Mouse (Mus musculus) Patski (cell line): ENCODE measurements around the gene Gm49355. TPM values are rescaled to one million over a fixed set of nuclear protein-coding genes. Genes with fewer than 3 reads are reported as not detected.

ENCODE experiments used
- ATAC-seq: fragments of 100-300 bp; one replicate; pipeline ENCODE4 v1.8.0; 2021
- CTCF ChIA-PET: fragments of 350-600 bp; sonication (Branson Sonifier 250); formaldehyde crosslinking; loops from one replicate; lab custom pipeline; 2022; ENCODE audit warnings: inconsistent platforms; lab: Charles Lee
- POLR2A ChIA-PET: fragments of 350-600 bp; sonication (Branson Sonifier 250); formaldehyde crosslinking; loops from one replicate; lab custom pipeline; 2022; ENCODE audit warnings: antibody characterized with exemption, inconsistent platforms; lab: Charles Lee
- DNase-seq: peaks from one replicate; pipeline ENCODE4 v3.0.0-alpha.2; 2011; ENCODE audit warnings: low read depth, low spot score
- H3K27me3 ChIP-seq: fragments of 371-371 bp; one replicate; pipeline ENCODE4 v1.5.1; 2021
- CTCF ChIP-seq: fragments of 100-300 bp; IDR thresholded peaks from one replicate; pipeline ENCODE4 v1.5.1; 2021
- in situ Hi-C: fragments of 300-500 bp; cut with MboI; formaldehyde crosslinking; loops from 3 replicates; pipeline ENCODE4 v1.11.1; 2018; ENCODE audit warnings: low pct_unique_long_range_greater_than_20kb, mixed read lengths
- polyA plus RNA-seq: library from polyadenylated mRNA; unstranded; gene quantifications from one replicate; pipeline ENCODE4 v1.2.3, GENCODE M21; 2021

The Gm49355 gene
- polyA plus RNA-seq, 1 experiment from 2014 or later = 0.10 TPM

- POLR2A ChIA-PET = interaction anchor here (0.6 to 1.0 kb wide), 2 partner anchors 8 to 1456 kb away, joined by 3 read pairs; no protein-coding TSS in a partner anchor
- in situ Hi-C loops = no loop called here
These were observed 59.7 kb downstream of the Gm49355 start for GRCm38 (mm10) chr14:12343451-12343941.

GRCm38 (mm10) chr14:12344061-12344745, 60.4 kb downstream of the Gm49355 start:
- DNase-seq = no peak
- POLR2A ChIA-PET = interaction anchor here (1.0 kb wide), 1 partner anchor 8 kb away, joined by 3 read pairs; no protein-coding TSS in a partner anchor
- H3K27me3 ChIP-seq = peaks cover 15% of the 10 kb centered on the region
- in situ Hi-C loops = no loop called here
- ATAC-seq = no peak
- CTCF ChIA-PET = no interaction called here
- TF ChIP-seq CTCF = no peak

More at GRCm38 (mm10) chr14:12343451-12343941, 59.7 kb downstream of the Gm49355 start:
- peaks cover 15% of the 10 kb centered on the region for H3K27me3 ChIP-seq
- no peak for ATAC-seq
- CTCF ChIA-PET = no interaction called here
- DNase-seq = no peak
- no peak for TF ChIP-seq CTCF

- TF ChIP-seq CTCF = no peak
- peaks cover 15% of the 10 kb centered on the region for H3K27me3 ChIP-seq
- in situ Hi-C loops = no loop called here
- DNase-seq = no peak
- ATAC-seq = no peak
- ChIA-PET CTCF (no interaction called here), POLR2A (no interaction called here)
These were observed 61.0 kb downstream of the Gm49355 start for GRCm38 (mm10) chr14:12344746-12345240.

GRCm38 (mm10) chr14:12345241-12345921, 61.6 kb downstream of the Gm49355 start:
- ChIA-PET POLR2A (no interaction called here), CTCF (no interaction called here)

GRCm38 (mm10) chr14:12346011-12346864, 62.5 kb downstream of the Gm49355 start:
- CTCF ChIA-PET = no interaction called here
- peaks cover 12% of the 10 kb centered on the region for H3K27me3 ChIP-seq
- TF ChIP-seq CTCF = no peak
- ATAC-seq = no peak
- in situ Hi-C loops = no loop called here
- DNase-seq = no peak
- POLR2A ChIA-PET = no interaction called here

More at GRCm38 (mm10) chr14:12345241-12345921, 61.6 kb downstream of the Gm49355 start:
- DNase-seq (no peak), ATAC-seq (no peak)
- H3K27me3 ChIP-seq = peaks cover 15% of the 10 kb centered on the region
- in situ Hi-C loops = no loop called here
- TF ChIP-seq CTCF = no peak

- ChIA-PET POLR2A (no interaction called here), CTCF (interaction anchor here (0.8 kb wide), 1 partner anchor 800 kb away, joined by 3 read pairs; no protein-coding TSS in a partner anchor)
- peaks cover 13% of the 10 kb centered on the region for H3K27me3 ChIP-seq
- in situ Hi-C loops = no loop called here
- DNase-seq = no peak
- no peak for ATAC-seq
- TF ChIP-seq CTCF = no peak
These were observed 63.3 kb downstream of the Gm49355 start for GRCm38 (mm10) chr14:12346865-12347600.

- DNase-seq (no peak), ATAC-seq (no peak)
- POLR2A ChIA-PET = no interaction called here
- in situ Hi-C loops = no loop called here
- TF ChIP-seq CTCF = no peak
- peaks cover 13% of the 10 kb centered on the region for H3K27me3 ChIP-seq
- CTCF ChIA-PET = no interaction called here
These were observed 64.3 kb downstream of the Gm49355 start, which contains the start of gene Fezf2 for GRCm38 (mm10) chr14:12348089-12348488. Gene Fezf2 (minus strand): TSS chr14:12348189.

GRCm38 (mm10) chr14:12349334-12350090, 65.7 kb downstream of the Gm49355 start:
- in situ Hi-C loops = no loop called here
- no peak for DNase-seq
- ATAC-seq = no peak
- ChIA-PET CTCF (no interaction called here), POLR2A (no interaction called here)
- peaks cover 13% of the 10 kb centered on the region for H3K27me3 ChIP-seq
- TF ChIP-seq CTCF = no peak

- peaks cover 11% of the 10 kb centered on the region for H3K27me3 ChIP-seq
- ChIA-PET POLR2A (no interaction called here), CTCF (no interaction called here)
- in situ Hi-C loops = no loop called here
- TF ChIP-seq CTCF = no peak
- ATAC-seq = no peak
- no peak for DNase-seq
These were observed 66.6 kb downstream of the Gm49355 start for GRCm38 (mm10) chr14:12350271-12350916.

Other genes starting within 250 kb of the Gm49355 start
- gene 3830406C13Rik, start 197 bp downstream of the Gm49355 start, polyA plus RNA-seq = 37.8 TPM
- not detected for gene Fezf2, start 64.2 kb downstream of the Gm49355 start, polyA plus RNA-seq